Mouse (Mus musculus): Measurements from ENCODE around the gene Gm20388.

The Gm20388 gene

DNA sequence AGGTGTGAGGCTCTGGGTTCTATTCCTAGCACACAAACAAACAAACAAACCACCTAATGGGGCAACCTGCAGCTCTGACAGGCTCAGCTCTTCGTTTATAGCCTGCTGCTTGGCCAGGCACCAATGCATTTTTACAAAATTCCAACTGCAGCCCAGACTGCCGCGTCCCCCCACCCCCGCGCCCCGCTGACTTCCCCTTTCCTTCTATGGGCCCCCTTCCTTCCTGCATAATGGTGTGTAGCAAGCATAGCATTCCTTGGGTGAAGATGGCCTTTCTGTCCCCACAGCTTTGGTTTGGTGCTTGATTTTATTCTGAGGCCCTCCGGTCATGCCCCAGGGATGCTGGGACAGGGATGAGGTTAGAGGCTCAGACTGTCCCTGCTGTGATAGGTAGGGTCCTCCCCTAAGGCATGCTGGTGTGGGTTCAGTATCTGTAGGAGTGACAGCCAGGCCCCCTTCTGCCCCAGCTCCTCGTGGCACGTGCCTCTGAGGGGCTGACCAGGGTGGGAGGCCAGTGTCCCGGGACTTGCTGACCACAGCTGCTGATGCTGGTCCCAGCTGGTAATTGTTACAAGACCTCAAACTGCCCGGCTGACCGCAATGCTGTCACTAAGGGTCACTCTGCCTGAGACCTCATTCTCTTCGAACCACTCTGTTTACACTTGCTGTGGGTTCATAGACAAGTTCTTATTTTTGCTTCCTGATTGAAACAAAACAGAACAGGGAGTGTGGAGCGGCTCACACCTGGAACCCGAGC, 103.8 kb downstream of the Gm20388 start:
- no peak for DNase-seq

DNA sequence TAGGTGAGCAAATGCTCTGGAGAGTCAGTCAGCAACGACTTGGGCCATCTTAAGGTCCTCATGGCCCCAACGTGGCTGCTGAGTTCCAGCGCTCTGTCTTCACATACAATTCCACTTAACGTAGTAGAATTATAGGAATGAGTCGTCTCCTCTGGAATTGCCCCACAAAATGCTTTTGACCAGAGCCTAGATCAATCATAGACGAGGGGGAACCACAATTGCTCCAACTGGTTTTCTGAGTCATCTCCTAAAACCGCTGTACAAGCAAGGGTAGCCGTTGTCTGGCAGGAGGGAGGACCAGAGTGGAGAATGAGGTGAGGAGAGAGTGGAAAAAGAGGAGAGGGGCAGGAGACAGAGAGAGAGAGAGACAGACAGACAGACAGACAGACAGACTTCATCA, 105.3 kb downstream of the Gm20388 start:
- DNase-seq: no peak

- no peak for DNase-seq
These were observed 105.8 kb downstream of the Gm20388 start for GRCm38 (mm10) chr8:120016424-120016823.

- no peak for DNase-seq
These were observed 106.7 kb downstream of the Gm20388 start for GRCm38 (mm10) chr8:120017349-120017748.

DNA sequence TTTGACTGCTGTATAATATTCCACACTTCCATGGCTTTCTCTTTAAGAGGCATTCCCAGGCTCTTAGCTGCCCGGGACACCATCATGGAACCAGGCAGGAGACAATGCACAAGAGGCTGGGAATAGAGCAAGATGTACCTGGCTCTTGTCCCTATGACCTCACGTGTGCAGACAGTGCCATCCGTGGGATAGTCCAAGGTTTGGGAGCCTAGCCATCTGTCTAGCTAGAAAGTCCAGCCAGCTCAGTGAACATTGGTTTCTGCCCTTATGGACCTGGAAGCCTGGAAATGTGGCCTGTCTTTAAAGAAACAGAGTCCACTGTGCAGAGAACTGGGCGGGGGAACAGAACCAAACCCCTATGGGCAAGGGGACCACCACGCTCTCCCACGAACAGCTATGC, 107.1 kb downstream of the Gm20388 start:
- DNase-seq: no peak

GRCm38 (mm10) chr8:120018379-120018778, 107.7 kb downstream of the Gm20388 start:
- no peak for DNase-seq

GRCm38 (mm10) chr8:120019297-120019696, 108.7 kb downstream of the Gm20388 start:
- no peak for DNase-seq

- DNase-seq: no peak
These were observed 109.7 kb downstream of the Gm20388 start for GRCm38 (mm10) chr8:120020298-120020697.

DNA sequence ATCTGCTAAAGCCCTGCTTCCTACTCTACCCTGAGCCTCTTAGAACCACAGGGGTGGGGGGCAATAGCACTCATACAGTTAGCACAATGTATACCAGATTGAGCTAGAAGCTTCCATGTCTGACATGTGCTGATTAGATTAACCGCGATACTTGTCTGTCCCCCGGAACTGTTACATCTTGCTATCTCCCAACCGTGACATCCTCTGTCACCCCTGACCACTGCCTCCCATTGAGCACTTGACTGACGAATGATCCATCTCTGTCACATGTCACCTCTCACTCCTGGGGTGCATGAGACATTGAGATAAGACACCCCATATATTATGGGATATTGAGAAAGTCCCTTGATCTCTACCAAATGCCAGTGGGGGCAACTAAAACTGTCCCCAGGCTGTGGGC, 115.6 kb downstream of the Gm20388 start:
- DNase-seq: no peak

- no peak for DNase-seq
These were observed 116.3 kb downstream of the Gm20388 start for GRCm38 (mm10) chr8:120026991-120027390.

- DNase-seq: no peak
These were observed 119.8 kb downstream of the Gm20388 start for GRCm38 (mm10) chr8:120030447-120030846.

DNA sequence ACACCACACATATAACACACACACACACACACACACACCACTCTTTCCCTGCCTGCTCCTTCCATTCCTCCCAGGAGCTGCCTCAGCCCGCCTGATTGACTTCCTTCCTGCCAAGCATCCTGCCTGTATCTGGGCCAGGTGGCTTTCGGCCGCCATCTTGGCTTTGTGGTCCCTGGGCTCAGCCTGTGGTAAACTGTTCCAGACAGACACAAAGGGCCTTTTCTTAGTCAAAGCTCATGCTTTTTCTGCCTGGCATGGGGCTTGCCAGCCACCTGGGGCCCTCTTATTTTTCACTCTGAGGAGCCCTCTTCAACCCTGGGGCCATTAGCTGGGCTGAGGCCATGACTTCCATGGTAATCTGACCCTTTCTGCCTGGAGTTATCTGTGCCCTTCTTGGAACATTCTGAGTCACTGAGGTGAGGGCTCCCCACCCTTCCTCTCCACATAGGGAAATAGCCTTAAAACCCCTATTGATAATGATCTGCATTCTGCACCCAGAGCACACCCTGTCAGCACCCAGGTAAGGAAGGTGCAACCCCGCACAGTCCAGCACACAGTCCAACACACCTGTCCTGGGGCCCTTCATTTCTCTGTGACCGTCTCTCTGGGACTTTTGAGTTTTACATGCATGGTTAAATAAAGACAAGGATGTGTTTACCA, 122.0 kb downstream of the Gm20388 start:
- DNase-seq: peak; percentile 74 to 81

GRCm38 (mm10) chr8:120034471-120034870, 123.8 kb downstream of the Gm20388 start:
- DNase-seq: no peak

- DNase-seq: no peak
These were observed 125.5 kb downstream of the Gm20388 start for GRCm38 (mm10) chr8:120036111-120036510.

DNA sequence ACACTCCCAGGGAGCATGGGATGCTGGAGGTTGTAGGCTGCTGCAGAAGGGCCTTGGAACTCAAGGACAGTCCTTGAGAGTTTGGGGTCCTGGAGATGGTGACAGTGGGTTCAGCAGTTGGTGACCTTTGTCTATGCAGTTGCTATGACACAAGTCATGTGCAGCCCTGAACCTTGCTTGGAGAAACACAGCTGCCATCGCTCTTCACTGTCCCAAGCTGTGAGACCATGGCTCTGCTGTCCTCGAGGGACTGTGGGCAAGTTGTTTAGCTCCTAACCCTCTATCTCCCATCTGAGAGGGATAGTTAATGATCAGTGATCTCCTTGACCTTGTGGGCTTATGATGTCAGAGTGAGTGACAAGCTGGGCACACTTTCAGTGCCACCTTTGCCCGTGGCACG, 125.9 kb downstream of the Gm20388 start:
- DNase-seq: no peak

- DNase-seq: no peak
These were observed 126.6 kb downstream of the Gm20388 start for GRCm38 (mm10) chr8:120037199-120037598.

DNA sequence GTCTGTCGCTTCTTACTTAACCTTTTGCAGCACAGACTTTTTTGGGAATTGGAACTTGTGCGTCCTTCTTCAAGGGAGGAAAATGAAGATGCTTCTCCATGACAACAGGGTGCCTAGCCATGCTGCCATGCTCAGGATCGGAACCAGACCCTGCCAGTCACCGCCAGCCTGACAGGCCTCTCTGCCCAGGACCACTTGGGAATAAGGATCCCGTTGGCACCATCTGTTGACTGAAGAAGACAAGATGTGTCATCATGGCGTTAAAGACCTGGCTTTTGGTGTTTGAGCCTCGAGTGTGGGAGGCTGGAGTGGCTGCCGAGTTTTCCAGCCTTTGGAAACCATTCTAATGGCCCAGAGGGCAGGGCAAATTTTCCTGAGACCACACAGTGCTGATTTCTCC, 127.0 kb downstream of the Gm20388 start:
- DNase-seq: no peak

DNA sequence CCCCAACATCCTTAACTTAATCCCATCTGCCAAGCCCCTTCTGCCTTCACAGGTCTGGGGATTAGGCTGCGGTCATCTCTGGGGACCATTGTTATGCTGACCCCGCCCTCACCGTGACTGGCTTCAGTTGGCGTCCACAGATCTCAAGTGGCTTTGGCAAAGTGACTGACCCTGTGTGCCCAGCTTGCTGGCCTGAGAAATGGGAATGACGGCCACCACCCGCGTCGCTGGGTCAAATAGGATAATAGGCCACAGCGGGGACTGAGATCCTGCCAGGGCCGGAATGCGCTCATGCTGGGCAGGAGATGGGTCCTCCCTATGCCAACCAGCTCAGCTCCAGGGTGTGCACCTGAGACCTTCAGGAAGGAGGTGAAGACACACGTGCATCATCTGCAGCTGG, 128.1 kb downstream of the Gm20388 start:
- no peak for DNase-seq

GRCm38 (mm10) chr8:120039313-120039919, 128.8 kb downstream of the Gm20388 start:
- no peak for DNase-seq

GRCm38 (mm10) chr8:120040861-120041260, 130.2 kb downstream of the Gm20388 start:
- DNase-seq: no peak

- no peak for DNase-seq
These were observed 132.1 kb downstream of the Gm20388 start for GRCm38 (mm10) chr8:120042542-120043312.

GRCm38 (mm10) chr8:120044907-120045306, 134.3 kb downstream of the Gm20388 start:
- no peak for DNase-seq

- no peak for DNase-seq
These were observed 134.8 kb downstream of the Gm20388 start for GRCm38 (mm10) chr8:120045471-120045870.
